Mouse (Mus musculus): ENCODE data around the gene Fam168a. TPM values are rescaled to one million over a fixed set of nuclear protein-coding genes. Genes with fewer than 3 reads are reported as not detected.
A peak's percentile ranks its signal among the peaks of the same experiment; 100 is the strongest.

Gene Fam168a
- total RNA-seq (2014; rRNA removed) (150 and 163 TPM in 2 replicates), polyA plus RNA-seq (2015; fragmentation: Nextera tagmentation; extraction: Ambion mirVana) (105 and 106 TPM in 2 replicates)

DNA sequence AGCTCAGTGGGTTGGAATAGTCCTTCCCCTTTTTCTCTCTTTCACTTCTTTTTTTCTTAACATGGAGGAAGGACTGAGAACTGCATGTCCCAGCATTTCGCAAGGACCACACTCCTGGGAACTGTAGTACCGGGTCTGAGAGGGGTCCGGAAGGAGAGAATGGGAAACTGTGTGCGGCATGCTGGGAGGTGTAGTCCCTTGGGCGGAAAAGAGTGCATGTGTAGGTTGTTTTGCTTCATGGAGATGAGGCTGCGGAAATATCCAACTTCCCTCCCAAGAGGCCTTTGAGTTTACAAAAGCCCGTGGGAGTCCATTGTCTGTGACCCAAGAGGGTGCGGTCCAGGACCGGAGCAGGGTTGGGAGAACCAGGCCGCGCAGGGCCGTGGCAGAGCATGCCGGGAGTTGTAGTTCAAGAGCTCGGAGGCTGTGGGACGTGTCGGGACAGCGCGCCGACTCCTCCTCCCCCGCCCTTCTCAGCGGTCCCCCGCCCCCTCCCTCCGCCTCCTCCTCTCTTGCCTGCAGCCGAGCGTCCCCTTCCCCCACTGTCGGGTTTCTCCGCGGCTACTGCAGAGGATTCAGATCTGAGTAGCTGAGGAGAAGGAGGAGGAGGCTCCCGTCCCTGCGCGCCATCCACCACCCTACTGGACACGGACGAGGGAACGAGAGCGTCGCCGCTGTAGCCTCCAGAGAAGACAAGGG, at the start of gene Fam168a:
Fam168a (plus strand) TSS at position 493 of the 699 bp plus-strand sequence.
- Histone ChIP-seq H3K36me3 (ENCODE audit: insufficient read depth, low read length) (no peaks in the 10 kb centered on the region), H3K9ac (replicated peaks; ENCODE audit: low read length, poor library complexity, severe bottlenecking) (peak within 1 kb of the TSS; percentile 99), H3K4me2 (ENCODE audit: low read depth, low read length, poor library complexity, severe bottlenecking) (peak within 1 kb of the TSS; percentile 59), H3K9me3 (ENCODE audit: low read length) (no peaks in the 10 kb centered on the region), H3K27me3 (ENCODE audit: insufficient read depth, low read length) (no peaks in the 10 kb centered on the region), H3K4me1 (ENCODE audit: insufficient read depth, low read length) (peaks cover 5% of the 10 kb centered on the region; the same call in 1 of the 2 replicates), H3K4me3 (ENCODE audit: low read depth, low read length) (peak within 1 kb of the TSS; percentile 82), H3K27ac (ENCODE audit: low read depth, low read length) (peak within 1 kb of the TSS; percentile 96)
- ATAC-seq (ENCODE audit: low FRiP score) = peak; percentile 97
- peak; percentile 49 for TF ChIP-seq CTCF (IDR thresholded peaks at IDR 0.05)
- WGBS = under 1% methylated on average over 36 of the region's 37 CpGs
- DNase-seq (ENCODE audit: low spot score) = peak; percentile 98

- H3K27ac ChIP-seq (ENCODE audit: low read depth, low read length) = 0 out of 2 replicates have a peak overlapping the region, but pooled peaks have one; percentile 14
- H3K27me3 ChIP-seq (ENCODE audit: insufficient read depth, low read length) = no peaks in the 10 kb centered on the region
- no peak overlapping the region for H3K4me3 ChIP-seq (ENCODE audit: low read depth, low read length)
- WGBS = 49% methylated on average over 5 of the region's 5 CpGs
- DNase-seq (ENCODE audit: low spot score) = peak; percentile 42
- no peak for ATAC-seq (ENCODE audit: low FRiP score)
- no peaks in the 10 kb centered on the region for H3K4me1 ChIP-seq (ENCODE audit: insufficient read depth, low read length)
- H3K4me2 ChIP-seq (ENCODE audit: low read depth, low read length, poor library complexity, severe bottlenecking) = no peak overlapping the region
- no peak for TF ChIP-seq CTCF (IDR thresholded peaks at IDR 0.05)
- H3K36me3 ChIP-seq (ENCODE audit: insufficient read depth, low read length) = no peaks in the 10 kb centered on the region
- no peak overlapping the region for H3K9ac ChIP-seq (replicated peaks; ENCODE audit: low read length, poor library complexity, severe bottlenecking)
- H3K9me3 ChIP-seq (ENCODE audit: low read length) = no peaks in the 10 kb centered on the region
Observed at GRCm38 (mm10) chr7:100656739-100657138, 49.7 kb upstream of the Fam168a start.

DNA sequence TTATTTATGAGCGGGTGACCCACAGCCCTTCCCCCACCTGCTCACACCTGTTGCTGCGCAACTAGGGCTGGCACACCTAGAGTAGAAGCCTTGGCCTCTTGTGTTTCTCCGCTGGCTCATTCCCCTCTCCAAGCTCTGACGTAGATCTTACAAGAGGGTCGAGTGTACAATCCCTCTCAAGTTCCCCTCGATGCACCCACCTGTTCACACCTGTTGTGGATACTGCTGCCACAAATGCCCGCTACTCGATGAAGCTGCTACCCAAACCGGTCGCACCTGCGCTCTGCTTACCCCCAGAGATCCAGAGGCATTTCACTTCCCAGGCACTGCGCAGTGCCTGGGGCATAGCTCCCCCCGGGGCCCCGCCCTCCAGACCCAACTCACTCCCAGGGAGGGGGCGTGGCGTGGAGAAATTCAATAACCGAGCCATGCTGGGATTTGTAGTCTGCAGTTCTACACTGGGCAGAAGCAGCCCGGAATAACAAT, 48.3 kb upstream of the Fam168a start:
- H3K27me3 ChIP-seq (ENCODE audit: insufficient read depth, low read length) = no peaks in the 10 kb centered on the region
- H3K36me3 ChIP-seq (ENCODE audit: insufficient read depth, low read length) = no peaks in the 10 kb centered on the region
- no peak overlapping the region for H3K9ac ChIP-seq (replicated peaks; ENCODE audit: low read length, poor library complexity, severe bottlenecking)
- H3K4me1 ChIP-seq (ENCODE audit: insufficient read depth, low read length) = no peaks in the 10 kb centered on the region
- H3K4me3 ChIP-seq (ENCODE audit: low read depth, low read length) = no peak overlapping the region
- no peak overlapping the region for H3K27ac ChIP-seq (ENCODE audit: low read depth, low read length)
- peak; percentile 31 for DNase-seq (ENCODE audit: low spot score)
- WGBS = 35% methylated on average over 18 of the region's 18 CpGs
- no peak for TF ChIP-seq CTCF (IDR thresholded peaks at IDR 0.05)
- no peaks in the 10 kb centered on the region for H3K9me3 ChIP-seq (ENCODE audit: low read length)
- ATAC-seq (ENCODE audit: low FRiP score) = no peak
- H3K4me2 ChIP-seq (ENCODE audit: low read depth, low read length, poor library complexity, severe bottlenecking) = peak overlapping the region; percentile 36

DNA sequence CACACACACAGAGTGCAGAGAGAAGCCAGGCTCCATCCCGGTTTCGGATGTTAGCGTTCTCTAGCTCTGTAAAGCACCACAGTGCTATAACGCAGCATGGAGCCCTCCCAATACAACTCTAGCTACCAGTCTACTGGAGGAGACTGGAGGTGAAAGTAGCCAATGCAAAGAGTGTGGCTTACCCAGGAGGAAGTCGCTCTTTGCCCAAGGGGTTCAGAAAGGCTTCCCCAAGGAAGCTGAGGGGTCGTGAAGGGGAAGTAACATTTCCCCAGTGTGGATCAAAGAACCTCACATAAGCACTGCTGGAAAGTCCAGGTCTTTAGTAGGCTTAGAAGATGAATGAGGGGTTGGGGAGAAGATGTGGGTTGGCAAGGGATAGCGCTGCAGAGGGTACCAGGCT, 45.2 kb upstream of the Fam168a start:
- no peak for ATAC-seq (ENCODE audit: low FRiP score)
- no peaks in the 10 kb centered on the region for H3K9me3 ChIP-seq (ENCODE audit: low read length)
- no peaks in the 10 kb centered on the region for H3K36me3 ChIP-seq (ENCODE audit: insufficient read depth, low read length)

DNA sequence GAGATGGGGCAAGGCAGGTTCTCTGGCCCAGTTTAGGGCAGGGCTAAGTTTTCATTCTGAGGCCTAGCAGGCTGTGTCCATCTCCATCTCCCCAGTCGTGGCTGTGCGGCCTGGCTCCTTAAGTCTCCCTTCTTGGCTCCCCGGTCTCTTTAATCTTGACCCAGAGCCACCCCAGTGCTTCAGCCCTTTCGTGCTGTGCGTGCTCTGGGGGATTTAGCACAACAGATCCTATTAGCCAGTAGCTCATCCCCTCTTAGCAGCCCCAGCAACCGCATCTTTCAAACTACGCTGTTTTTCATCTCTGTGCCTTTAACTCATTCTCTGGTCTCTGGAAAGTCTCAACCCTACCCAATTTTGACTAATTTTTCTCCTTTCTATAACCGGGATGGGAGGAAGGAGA, 44.2 kb upstream of the Fam168a start, which contains the start of gene Plekhb1:
Plekhb1 (minus strand) TSS at position 184 of the 400 bp plus-strand sequence.
- Histone ChIP-seq H3K4me2 (ENCODE audit: low read depth, low read length, poor library complexity, severe bottlenecking) (peak within 1 kb of the TSS; percentile 36), H3K27ac (ENCODE audit: low read depth, low read length) (no peak within 1 kb of the TSS), H3K4me3 (ENCODE audit: low read depth, low read length) (no peak within 1 kb of the TSS), H3K27me3 (ENCODE audit: insufficient read depth, low read length) (no peaks in the 10 kb centered on the region), H3K9me3 (ENCODE audit: low read length) (no peaks in the 10 kb centered on the region), H3K9ac (replicated peaks; ENCODE audit: low read length, poor library complexity, severe bottlenecking) (no peak within 1 kb of the TSS), H3K36me3 (ENCODE audit: insufficient read depth, low read length) (no peaks in the 10 kb centered on the region), H3K4me1 (ENCODE audit: insufficient read depth, low read length) (no peaks in the 10 kb centered on the region)
- 44% methylated on average over 8 of the region's 8 CpGs for WGBS
- no peak for TF ChIP-seq CTCF (IDR thresholded peaks at IDR 0.05)
- ATAC-seq (ENCODE audit: low FRiP score) = no peak
- no peak for DNase-seq (ENCODE audit: low spot score)

More for the DNA sequence above, 45.2 kb upstream of the Fam168a start:
- no peak for TF ChIP-seq CTCF (IDR thresholded peaks at IDR 0.05)
- Histone ChIP-seq H3K4me3 (ENCODE audit: low read depth, low read length) (no peak overlapping the region), H3K4me2 (ENCODE audit: low read depth, low read length, poor library complexity, severe bottlenecking) (no peak overlapping the region), H3K4me1 (ENCODE audit: insufficient read depth, low read length) (no peaks in the 10 kb centered on the region), H3K27ac (ENCODE audit: low read depth, low read length) (no peak overlapping the region), H3K9ac (replicated peaks; ENCODE audit: low read length, poor library complexity, severe bottlenecking) (no peak overlapping the region), H3K27me3 (ENCODE audit: insufficient read depth, low read length) (no peaks in the 10 kb centered on the region)
- no peak for DNase-seq (ENCODE audit: low spot score)
- WGBS = 89% methylated on average over 7 of the region's 7 CpGs

- Histone ChIP-seq H3K9ac (replicated peaks; ENCODE audit: low read length, poor library complexity, severe bottlenecking) (no peak overlapping the region; the same call in 1 of the 2 replicates), H3K27me3 (ENCODE audit: insufficient read depth, low read length) (no peaks in the 10 kb centered on the region), H3K27ac (ENCODE audit: low read depth, low read length) (0 out of 2 replicates have a peak overlapping the region, but pooled peaks have one; percentile 18), H3K9me3 (ENCODE audit: low read length) (no peaks in the 10 kb centered on the region), H3K4me1 (ENCODE audit: insufficient read depth, low read length) (no peaks in the 10 kb centered on the region), H3K4me3 (ENCODE audit: low read depth, low read length) (no peak overlapping the region), H3K36me3 (ENCODE audit: insufficient read depth, low read length) (no peaks in the 10 kb centered on the region), H3K4me2 (ENCODE audit: low read depth, low read length, poor library complexity, severe bottlenecking) (peak overlapping the region; percentile 36)
- DNase-seq (ENCODE audit: low spot score) (peak; percentile 95), ATAC-seq (ENCODE audit: low FRiP score) (peak; percentile 90)
- under 1% methylated on average over 13 of the region's 13 CpGs for WGBS
- peak; percentile 97 for TF ChIP-seq CTCF (IDR thresholded peaks at IDR 0.05)
Observed at GRCm38 (mm10) chr7:100663190-100663589, 43.2 kb upstream of the Fam168a start.

Data from midbrain, postnatal 0 days (tissue).